Mouse (Mus musculus): ENCODE measurements around the gene Tmed5.

Gene Tmed5

DNA sequence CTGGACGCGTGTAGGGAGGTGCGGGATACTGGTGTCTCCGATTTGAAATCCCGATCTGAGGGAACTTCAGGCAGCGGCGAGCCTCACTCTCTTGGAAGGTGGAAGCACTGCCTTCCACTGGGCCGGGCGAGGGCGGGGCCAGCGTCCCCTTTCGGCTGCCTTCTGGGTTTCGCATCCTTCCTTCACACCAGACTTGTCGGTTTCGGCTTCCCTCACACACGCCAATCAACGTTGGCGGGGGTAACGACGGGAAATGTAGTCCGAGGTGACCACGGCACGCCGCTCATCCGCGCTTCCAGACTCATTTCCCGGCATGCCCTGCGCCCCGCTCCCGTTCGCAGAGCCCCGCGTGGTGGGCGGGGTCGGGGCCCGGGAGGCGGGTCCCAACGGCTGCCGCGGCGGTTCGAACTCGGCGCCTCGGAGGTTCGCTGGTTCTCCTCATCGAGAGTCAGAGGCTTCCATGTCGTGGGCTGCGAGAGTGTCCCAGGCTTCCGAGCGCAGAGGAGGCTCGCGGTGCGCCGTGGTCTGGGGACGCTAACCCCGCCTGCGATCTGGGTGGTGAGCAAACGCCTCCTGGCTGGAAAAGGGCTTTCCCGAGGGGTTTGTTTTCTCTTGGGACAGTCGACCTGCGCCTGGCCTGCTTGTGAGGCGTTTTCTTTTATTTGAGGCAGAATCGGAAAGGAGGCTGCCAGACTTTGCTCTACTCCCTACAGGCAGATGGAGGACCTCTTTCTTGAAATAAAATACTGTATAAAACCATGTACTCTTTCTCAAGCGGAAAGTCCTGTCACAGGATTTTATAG, at the start of gene Tmed5, which contains the start of gene Ccdc18:
Tmed5 (minus strand) TSS at position 180 of the 803 bp plus-strand sequence.
Ccdc18 (plus strand) TSS at position 435 of the 803 bp plus-strand sequence.
- DNase-seq (ENCODE audit: low read depth, low spot score): peak; percentile 100

DNA sequence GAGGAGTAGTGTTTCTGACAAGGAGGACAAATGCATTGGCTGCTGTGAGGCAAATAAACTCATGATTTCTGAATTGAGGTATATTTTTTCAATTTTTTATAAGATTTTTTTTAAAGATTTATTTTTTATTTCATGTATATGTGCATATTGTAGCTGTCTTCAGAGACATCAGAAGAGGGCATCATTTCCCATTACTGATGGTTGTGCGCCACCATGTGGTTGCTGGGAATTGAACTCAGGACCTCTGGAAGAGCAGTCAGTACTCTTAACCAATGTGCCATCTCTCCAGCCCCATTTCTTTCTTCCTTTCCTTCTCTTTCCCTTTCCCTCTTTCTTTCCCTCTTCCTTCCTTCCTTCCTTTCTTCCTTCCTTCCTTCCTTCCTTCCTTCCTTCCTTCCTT, 31.3 kb upstream of the Tmed5 start:
- DNase-seq (ENCODE audit: low read depth, low spot score): peak; percentile 40

DNA sequence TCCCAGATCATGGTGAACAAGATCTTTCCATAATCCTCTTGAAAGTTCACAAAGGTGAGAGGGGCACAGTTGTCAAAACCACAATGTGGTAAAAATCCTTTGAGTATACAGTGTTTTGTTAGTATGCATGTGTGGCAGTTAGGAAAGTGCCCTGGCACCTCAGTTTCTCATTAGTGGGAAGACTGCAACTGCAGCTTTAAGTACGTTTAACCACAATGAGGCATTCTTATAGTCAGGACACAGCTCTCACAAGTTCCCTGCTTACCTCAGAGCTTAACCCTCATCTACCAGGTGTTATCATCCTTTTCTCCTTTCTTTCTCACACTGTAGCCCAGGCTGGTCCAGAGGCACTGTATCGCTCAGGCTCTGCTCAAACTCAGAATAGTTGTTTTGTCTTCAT, 28.4 kb upstream of the Tmed5 start:
- no peak for DNase-seq (ENCODE audit: low read depth, low spot score)

DNA sequence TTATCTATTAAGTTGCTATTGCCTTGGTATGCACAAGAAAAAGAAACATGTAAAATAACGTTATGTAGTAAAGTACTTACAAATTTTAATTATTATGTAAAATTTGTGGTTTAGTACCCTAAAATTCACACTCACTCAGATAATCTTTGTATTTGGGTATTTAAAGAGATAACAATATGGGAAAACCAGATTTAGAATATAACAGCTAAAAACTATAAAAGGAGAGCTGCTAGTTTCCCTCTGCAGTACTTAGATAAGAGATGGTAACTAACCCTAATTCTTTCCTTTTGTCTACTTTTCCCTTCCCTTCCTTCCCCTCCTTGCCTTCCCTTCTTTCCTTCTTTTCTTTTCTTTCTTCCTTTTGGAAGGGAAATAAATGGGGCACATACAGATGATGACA, 20.2 kb upstream of the Tmed5 start:
- DNase-seq (ENCODE audit: low read depth, low spot score): no peak

DNA sequence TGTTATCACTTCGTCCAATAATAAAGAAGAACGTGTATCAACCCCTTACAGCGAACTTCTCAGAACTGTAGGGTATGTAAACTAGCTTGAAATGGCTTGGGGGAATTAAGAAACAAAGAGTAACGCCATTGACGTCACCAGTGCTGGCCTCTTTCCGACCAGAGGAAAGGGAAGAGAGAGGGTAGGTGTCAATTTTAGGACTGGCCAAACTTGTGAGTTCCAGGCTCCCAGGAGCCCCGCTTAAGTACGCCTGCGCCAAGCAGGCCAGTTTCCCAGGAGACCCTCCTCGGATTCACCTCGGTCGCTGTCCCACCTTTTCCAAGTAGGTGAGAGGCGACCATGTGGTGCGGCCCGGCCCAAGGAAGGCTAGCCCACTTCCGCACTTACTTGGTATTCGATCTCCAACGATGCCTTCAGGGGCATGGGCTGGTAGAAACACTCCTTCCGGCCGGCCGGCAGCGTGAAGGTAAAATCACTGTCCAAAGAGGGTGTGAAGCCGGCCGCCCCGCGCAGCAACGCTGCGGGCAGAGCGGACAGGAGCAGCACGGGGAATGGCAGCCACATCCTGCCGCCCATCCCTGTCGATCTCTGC, 475 bp downstream of the Tmed5 start:
- peak; percentile 81 for DNase-seq (ENCODE audit: low read depth, low spot score)

DNA sequence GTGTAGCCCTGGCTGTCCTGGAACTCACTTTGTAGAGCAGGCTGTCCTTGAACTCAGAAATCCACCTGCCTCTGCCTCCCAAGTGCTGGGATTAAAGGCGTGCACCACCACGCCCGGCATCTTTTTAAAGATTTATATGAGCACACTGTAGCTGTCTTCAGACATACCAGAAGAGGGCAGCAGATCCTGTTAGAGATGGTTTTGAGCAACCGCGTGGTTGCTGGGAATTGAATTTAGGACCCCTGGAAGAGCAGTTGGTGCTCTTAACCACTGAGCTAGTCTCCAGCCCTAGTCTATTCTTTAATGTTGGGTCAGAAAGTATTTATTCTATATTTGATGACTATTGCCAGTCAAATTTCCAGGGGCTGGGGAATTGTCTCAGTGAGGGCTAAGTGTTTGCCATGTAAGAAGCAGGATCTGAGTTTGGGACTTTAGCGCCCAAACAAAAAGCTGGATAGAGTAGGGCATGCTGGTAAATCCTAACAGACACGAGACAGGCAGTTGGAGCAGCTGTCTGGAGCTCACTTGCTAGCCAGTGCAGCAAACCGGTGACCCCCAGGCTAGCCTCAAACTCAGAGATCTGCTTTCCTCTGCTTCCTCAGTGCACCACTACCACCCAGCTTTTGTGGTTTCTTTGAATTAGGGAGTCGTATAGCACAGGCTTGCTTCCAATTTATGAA, 12.1 kb downstream of the Tmed5 start:
- DNase-seq (ENCODE audit: low read depth, low spot score): peak; percentile 80

DNA sequence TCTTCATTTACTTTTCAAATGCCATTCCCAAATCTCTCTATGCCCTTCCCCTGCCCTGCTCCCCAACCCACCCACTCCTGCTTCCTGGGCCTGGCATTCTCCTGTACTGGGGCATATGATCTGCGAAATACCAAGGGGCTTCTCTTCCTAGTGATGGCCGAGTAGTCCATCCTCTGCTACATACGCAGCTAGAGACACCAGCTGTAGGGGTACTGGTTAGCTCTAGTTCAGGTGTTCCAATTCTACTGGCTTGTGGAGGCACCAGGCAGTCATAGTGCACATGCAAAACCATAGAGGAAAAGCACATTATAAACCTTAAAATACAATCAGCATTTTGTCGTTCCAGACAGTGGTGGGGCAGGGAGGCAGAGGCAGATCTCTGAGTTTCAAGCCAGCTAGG, 14.7 kb downstream of the Tmed5 start:
- DNase-seq (ENCODE audit: low read depth, low spot score): no peak

DNA sequence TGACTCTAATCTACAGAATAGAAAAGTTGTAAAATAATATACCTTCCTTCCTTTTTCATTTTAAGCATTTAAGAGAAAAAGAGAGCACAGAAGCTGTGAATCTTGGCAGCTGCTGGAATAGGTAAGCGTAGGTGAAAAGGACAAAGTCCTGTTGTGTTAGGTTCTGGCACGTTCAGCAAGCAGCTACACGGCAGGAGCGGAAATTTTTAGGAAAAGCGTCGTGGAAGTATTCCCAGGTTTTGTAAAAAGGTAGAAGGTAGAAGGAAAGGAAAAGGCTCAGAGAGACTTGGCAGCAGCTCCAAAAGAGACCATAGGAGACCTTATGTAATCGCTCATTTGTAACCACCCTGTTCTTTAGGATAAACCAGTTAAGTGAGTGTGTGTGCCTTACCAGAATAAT, 23.1 kb downstream of the Tmed5 start:
- DNase-seq (ENCODE audit: low read depth, low spot score): no peak

DNA sequence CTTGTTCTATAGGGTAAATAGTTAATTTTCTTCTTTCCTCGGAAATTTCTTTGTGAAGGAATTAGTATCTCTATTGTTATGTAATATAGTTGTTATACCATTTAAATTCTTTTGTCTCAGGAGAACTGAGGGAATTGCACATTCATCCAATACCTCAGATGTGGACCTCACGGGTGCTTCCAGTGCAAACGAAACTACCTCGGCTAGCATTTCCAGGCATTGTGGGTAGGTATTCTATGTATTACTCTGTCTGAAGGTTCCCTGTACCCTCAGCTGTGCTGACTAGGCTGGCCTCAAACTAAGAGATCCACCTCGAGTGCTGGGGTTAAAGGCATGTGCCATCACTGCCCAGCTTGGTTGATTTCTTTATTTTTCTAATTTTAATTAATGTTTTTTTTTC, 28.1 kb downstream of the Tmed5 start:
- DNase-seq (ENCODE audit: low read depth, low spot score): peak; percentile 48

DNA sequence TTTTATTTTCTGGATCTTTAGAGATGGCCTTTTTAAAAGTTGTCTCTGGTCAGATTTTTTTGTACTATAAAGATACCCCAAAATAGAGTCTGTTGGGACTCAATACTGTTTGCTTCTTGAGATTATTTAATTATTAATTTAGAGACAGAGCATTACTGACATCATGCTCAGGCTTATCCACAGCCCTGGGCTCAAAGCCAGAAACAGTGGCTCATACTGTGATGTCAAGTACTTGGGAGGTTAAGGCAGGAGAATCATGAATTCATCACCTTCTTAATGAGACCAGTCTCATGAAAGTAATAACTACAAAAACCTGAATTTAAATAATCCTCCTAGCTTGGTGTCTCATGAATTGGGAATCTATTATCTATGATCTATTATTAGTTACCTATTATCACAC, 32.2 kb downstream of the Tmed5 start:
- no peak for DNase-seq (ENCODE audit: low read depth, low spot score)

DNA sequence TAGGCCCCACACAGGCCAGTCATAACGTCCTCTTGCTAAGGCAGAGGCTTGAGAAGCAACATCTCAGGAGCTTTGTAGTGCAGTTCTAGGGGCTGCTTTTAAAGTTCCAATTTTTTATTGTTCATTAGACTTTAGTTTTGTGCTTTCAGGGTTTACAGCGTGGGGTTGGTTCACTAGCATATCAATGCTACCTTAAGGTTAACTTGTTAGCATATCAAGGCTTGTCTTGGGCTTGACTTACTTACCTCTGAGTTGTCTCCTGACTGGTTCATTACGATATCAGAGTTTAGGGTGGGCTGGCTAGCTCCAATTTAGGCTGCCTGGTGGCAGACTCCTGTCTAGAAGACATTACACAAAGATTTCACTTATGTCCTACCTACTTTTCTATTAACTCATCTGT, 34.7 kb downstream of the Tmed5 start:
- peak; percentile 59 for DNase-seq (ENCODE audit: low read depth, low spot score)

DNA sequence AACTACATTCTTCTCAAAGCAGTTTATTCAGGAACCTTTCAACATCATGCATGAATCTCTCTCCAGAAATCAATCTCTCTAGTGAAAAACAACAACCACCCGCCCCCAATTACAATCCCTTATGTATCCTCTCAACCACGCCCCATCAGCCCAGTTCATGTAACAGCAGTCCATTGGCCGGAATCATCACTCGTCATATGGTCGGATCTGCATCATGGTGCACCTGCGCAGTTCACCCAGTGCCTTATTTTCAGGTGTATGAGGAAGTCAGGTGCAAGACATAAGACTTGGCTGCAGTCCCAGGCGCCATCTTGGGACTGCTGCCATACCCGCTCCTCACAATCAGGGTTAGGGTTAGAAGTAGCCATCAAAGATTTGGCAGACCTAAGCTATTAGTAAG, 39.7 kb downstream of the Tmed5 start:
- DNase-seq (ENCODE audit: low read depth, low spot score): peak; percentile 50

DNA sequence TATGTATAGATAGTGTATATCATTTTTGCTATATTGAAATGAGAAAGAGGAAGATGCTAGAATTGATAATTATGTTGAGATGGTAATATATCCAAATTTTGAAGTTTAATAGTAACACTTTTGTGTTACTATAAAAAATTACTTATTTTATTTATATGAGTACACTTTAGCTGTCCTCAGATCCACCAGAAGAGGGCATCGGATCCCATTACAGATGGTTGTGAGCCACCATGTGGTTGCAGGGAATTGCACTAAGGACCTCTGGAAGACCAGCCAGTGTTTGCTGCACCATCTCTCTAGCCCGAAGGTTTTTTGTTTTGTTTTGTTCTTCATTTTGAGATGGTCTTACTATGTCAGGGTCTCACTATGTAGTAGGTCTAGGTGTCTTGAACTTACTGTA, 47.0 kb downstream of the Tmed5 start:
- DNase-seq (ENCODE audit: low read depth, low spot score): peak; percentile 62

DNA sequence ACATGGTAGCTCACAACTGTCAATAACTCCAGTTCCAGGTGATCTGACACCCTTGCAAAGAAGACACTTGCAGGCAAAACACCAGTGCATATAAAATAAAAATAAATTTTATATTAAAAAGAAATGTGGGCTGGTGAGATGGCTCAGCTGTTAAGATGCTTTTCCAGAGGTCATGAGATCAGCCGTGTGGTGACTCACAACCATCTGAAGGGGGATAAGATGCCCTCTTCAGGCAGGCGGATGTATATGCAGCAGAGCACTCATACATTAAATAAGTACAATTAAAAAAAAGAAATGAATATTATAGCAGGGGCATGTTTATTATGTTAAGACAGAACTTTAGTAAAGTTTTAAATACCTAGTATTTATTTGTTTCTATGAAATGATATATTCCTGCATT, 50.0 kb downstream of the Tmed5 start:
- peak; percentile 76 for DNase-seq (ENCODE audit: low read depth, low spot score)

DNA sequence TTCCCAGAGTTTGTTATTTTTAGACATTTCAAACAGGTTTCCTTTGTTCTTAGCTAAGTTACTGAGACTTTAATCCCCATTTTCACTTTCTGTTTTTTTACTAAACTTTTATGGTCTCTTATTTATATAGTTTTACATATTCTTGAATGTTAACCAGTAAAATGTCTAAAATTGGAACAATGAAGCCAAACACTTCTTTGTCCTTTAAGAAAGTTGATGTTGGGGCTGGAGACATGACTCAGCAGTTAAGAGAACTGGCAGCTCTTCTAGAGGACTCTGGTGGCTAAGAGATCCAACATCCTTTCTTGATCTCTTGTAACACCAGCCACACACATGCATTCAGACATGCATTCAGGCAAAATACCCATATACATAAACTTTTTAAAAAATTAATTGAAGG, 52.8 kb downstream of the Tmed5 start:
- DNase-seq (ENCODE audit: low read depth, low spot score): peak; percentile 44

DNA sequence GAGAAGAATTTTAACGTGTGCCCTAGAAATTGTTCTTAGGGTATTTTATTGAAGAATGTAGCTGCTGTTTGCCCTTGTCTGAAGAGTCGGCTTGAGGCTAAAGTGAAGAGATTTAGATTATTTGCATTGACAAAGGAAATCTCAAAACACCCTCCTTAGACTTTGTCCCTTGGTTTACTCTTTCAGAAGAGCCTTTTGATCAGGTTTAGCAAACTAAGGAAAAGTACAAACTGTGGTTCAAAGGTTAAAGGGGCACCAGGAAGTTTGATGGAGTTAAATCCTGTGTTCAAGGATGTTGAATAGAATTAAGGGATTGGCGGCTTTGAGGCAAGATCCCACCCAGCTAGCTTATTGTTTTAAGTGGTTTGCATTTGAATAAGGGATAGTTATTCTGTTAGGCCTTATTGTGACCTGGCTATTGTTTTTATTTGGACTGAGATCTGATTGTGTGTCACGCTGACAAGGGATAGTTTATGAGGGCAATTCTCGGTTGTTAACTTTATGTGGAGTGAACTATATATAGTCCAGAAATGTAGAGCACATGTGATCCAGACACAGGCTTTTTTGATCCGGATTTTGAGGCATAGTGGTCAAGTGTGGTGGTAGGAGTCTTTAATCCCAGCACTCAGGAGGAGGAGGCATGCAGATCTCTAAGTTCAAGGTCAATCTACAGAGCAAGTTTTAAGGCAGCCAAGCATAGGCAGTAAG, 55.4 kb downstream of the Tmed5 start:
- peak; percentile 95 for DNase-seq (ENCODE audit: low read depth, low spot score)

DNA sequence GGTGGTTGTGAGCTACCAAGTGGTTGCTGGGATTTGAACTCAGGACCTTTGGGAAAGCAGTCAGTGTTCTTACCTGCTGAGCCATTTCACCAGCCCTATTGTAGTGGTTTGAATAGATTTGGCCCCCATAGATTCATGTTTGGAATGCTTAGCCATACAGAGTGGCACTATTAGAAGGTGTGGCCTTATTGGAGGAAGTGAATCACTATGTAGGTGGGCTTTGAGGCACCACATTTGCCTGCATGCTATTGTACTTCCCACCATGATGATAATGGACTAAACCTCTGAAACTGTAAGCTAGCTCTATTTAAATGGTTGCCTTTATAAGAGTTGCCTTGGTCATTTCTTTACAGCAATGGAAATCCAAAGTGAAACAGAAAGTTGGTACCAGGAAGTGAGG, 56.2 kb downstream of the Tmed5 start:
- peak; percentile 74 for DNase-seq (ENCODE audit: low read depth, low spot score)

DNA sequence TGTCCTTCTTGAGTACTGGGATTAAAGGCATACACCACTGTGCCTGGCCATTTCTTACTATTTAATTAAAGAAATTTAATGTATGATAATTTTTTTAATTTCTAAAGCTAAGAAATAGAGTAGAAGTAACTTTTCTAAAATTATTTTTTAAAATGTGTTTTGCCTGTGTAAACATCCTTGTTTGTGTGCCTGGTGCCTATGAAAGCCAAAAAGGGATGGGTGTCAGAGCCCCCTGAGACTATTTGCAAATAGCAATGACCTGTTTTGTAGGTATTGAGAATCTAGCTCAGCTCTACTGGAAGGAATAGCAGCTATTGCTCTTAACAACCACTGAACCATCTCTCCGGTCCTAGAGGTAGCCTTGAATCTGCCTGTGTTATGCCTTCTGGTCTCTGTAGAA, 60.1 kb downstream of the Tmed5 start:
- no peak for DNase-seq (ENCODE audit: low read depth, low spot score)

DNA sequence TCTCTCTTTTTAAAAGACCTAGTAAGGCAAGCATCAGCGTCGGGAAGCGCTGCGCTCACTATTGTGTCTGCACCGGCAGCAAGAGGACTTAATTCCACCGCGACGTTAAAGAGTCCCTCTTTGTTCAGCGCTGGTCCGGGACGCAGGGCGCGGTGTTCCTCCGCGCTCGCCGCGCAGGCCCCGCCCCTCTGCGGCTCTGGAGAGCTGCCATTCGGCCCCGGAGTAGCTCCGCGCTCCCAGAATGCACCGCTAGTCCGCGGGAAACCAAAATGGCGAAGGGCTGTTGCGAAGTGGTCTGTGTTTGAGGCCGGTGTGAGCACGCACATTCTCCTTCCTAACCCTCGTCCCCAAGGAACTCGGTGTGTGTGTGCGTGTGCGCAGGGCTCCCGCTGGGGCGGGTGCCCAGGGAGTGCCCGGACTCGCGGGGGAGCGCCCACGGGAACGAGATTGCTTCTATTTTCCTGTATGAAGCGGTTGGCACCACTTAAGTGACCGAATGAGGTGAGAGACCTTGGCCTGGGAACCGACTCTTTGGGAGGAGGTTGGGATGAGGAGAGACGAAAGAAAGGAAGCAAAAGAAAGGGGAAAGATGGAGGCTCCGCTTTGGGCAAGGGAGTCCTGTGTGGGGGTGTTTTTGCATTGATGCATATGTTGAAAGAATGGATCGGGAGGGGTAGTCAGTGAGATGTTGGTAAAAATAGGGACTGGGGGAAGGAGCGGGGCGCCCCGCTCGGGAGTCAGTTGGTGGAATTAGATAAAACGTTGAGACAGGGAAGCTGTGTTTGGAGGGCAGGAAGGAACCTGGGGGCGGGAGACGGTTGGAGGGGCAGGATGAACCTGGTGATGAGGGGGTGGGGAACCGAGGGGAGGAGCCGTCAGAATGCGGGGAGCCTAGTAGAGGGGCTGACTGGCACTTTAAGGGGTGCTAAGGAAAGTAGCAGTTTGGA, 66.7 kb downstream of the Tmed5 start, which contains the start of gene Mtf2:
Mtf2 (plus strand) TSS at position 210 of the 947 bp plus-strand sequence.
- peak; percentile 99 for DNase-seq (ENCODE audit: low read depth, low spot score)

DNA sequence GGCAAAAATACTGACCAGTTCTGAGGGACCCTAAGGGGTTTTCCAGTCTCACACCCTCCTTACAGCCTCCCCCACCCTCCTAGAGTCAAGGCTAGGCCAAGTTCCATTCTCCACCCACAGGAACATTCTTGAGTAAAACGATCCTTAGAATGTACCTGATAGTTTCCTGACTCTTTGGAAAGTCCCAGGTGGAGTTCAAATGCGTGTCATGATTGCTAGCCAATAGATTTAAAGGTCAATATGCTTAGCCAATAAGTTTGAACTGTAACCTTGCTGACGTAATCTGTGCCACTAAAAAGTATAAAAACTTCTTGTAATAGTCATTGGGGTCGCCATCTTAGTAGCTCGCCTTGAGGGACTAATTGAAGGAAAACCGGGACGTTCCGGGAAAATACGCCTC, 72.0 kb downstream of the Tmed5 start:
- peak; percentile 93 for DNase-seq (ENCODE audit: low read depth, low spot score)

Measured in ZHBTc4 (cell line).